ENCODE assay signal across 23 mouse cellular contexts in the genomic region with DNA sequence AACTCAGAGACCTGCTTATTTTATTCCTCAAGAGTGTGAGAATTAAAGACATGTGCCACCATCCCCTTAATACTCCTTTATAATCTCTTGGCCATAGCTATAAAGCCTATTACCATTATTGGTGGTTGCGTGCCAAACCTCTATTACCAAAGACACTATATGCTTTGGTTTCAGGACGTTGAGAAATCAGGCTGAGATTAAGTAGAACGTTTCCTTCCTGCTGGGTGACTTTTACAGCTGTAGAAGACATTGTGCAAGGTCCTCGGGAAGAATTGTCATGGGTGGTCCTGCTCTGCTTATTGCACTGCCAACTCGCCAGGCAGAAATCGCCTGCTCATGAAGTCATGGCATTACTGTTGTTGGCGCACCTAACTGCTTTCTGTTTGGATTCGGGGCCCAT. TPM values are rescaled to one million over a fixed set of nuclear protein-coding genes. Genes with fewer than 3 reads are reported as not detected.
DNase-seq lines count a peak whose midpoint lies in the region; ATAC-seq lines count a peak whose summit lies in the region.
"Had no signal": no experiment of that assay in that cellular context is flagged by ENCODE, and none has a peak within 500 bp of the region (broad histone marks: within the 10 kb centered on the region; RNA-seq: fewer than 3 reads in every experiment).

No protein-coding gene starts in this region.

- intact Hi-C loops in gastrocnemius, postnatal 36 days (cut with DNase I) = no loop called here

- peak; percentile 11 for DNase-seq in 416B (ENCODE audit: low read depth)
- peak; percentile 79 for DNase-seq in fat pad, adult 2 months (ENCODE audit: extremely low read depth, low read depth, low spot score)
- no peak for DNase-seq in gastrocnemius, postnatal 36 days
- DNase-seq in lung, postnatal 14 days = no peak
- DNase-seq: adrenal gland, adult 8-10 months; adrenal gland, postnatal 14 days; adrenal gland, postnatal 36 days; B cell, adult 2 months; cerebellum, adult 11-12 months; cerebellum, adult 2 months; cerebellum, adult 9-10 months; cerebellum, postnatal 10 days; cerebellum, postnatal 25 days; forebrain, postnatal 0 days had no signal

- ATAC-seq in granulocyte monocyte progenitor cell, adult 5-6 weeks (replicated peaks; ENCODE audit: poor library complexity, severe bottlenecking) = peak; percentile 76
- no peak for ATAC-seq in erythroblast, adult 5-6 weeks (replicated peaks; ENCODE audit: low FRiP score, poor library complexity, severe bottlenecking)
- ATAC-seq: activated CD4-positive, CD25-positive, alpha-beta regulatory T cell, adult 4 months; CD4-positive, CD25-positive, alpha-beta regulatory T cell, adult 4 months; forebrain, embryonic 13.5 days; forebrain, embryonic 15.5 days; forebrain, postnatal 0 days; Patski had no signal

RNA-seq across cellular contexts. Expression of gene 4933414I15Rik, which starts 5.1 kb away (rescaled TPM):
- not detected in 2 replicates for total RNA-seq in granulocyte monocyte progenitor cell, adult 5-6 weeks (2014; fragmentation: Nextera tagmentation)
- not detected in 2 replicates for total RNA-seq in granulocyte monocyte progenitor cell, adult 5-6 weeks (2017)
- total RNA-seq in gastrocnemius, postnatal 36 days (2021) = not detected
- not detected in 2 replicates for total RNA-seq in erythroblast, adult 5-6 weeks (2015; ENCODE audit: low replicate concordance)
- not detected in 2 replicates for total RNA-seq in erythroblast, adult 5-6 weeks (2017; ENCODE audit: low replicate concordance)
- total RNA-seq: adrenal gland, adult 8-10 months; adrenal gland, postnatal 14 days; adrenal gland, postnatal 36 days; CH12.LX; forebrain, postnatal 0 days; G1E had no signal

RNA-seq across cellular contexts. Expression of gene Zfp354b, which starts 7.0 kb away (rescaled TPM):
- total RNA-seq in granulocyte monocyte progenitor cell, adult 5-6 weeks (2014; fragmentation: Nextera tagmentation) = not detected in 2 replicates
- total RNA-seq in granulocyte monocyte progenitor cell, adult 5-6 weeks (2017) = 0.34 TPM in 1 of 2 replicates, not detected in the other
- total RNA-seq in gastrocnemius, postnatal 36 days (2021) = 1 to 10 TPM; 1.9 to 2.1 TPM
- total RNA-seq in erythroblast, adult 5-6 weeks (2015; ENCODE audit: low replicate concordance) = not detected in 2 replicates
- not detected in 2 replicates for total RNA-seq in erythroblast, adult 5-6 weeks (2017; ENCODE audit: low replicate concordance)
- total RNA-seq: CH12.LX had no signal

RNA-seq across cellular contexts. Expression of gene Prop1, which starts 15.1 kb away (rescaled TPM):
- not detected in 2 replicates for total RNA-seq in granulocyte monocyte progenitor cell, adult 5-6 weeks (2014; fragmentation: Nextera tagmentation)
- not detected in 2 replicates for total RNA-seq in granulocyte monocyte progenitor cell, adult 5-6 weeks (2017)
- not detected for total RNA-seq in gastrocnemius, postnatal 36 days (2021)
- total RNA-seq in erythroblast, adult 5-6 weeks (2015; ENCODE audit: low replicate concordance) = not detected in 2 replicates
- total RNA-seq in erythroblast, adult 5-6 weeks (2017; ENCODE audit: low replicate concordance) = not detected in 2 replicates
- total RNA-seq: adrenal gland, adult 8-10 months; adrenal gland, postnatal 14 days; adrenal gland, postnatal 36 days; CH12.LX; G1E had no signal

RNA-seq across cellular contexts. Expression of gene Zfp2, which starts 22.5 kb away (rescaled TPM):
- 2.4 and 4.0 TPM in 2 replicates for total RNA-seq in granulocyte monocyte progenitor cell, adult 5-6 weeks (2014; fragmentation: Nextera tagmentation)
- total RNA-seq in granulocyte monocyte progenitor cell, adult 5-6 weeks (2017) = 1.3 and 2.0 TPM in 2 replicates
- total RNA-seq in gastrocnemius, postnatal 36 days (2021) = 1 to 10 TPM; 2.8 to 3.3 TPM
- 0.63 TPM in 1 of 2 replicates, not detected in the other for total RNA-seq in erythroblast, adult 5-6 weeks (2015; ENCODE audit: low replicate concordance)
- total RNA-seq in erythroblast, adult 5-6 weeks (2017; ENCODE audit: low replicate concordance) = 0.56 TPM in 1 of 2 replicates, not detected in the other
- total RNA-seq: CH12.LX, G1E had no signal

RNA-seq across cellular contexts. Expression of gene Olfr1378, which starts 27.9 kb away (rescaled TPM):
- total RNA-seq in granulocyte monocyte progenitor cell, adult 5-6 weeks (2014; fragmentation: Nextera tagmentation) = not detected in 2 replicates
- total RNA-seq in granulocyte monocyte progenitor cell, adult 5-6 weeks (2017) = not detected in 2 replicates
- not detected for total RNA-seq in gastrocnemius, postnatal 36 days (2021)
- total RNA-seq in erythroblast, adult 5-6 weeks (2015; ENCODE audit: low replicate concordance) = not detected in 2 replicates
- total RNA-seq in erythroblast, adult 5-6 weeks (2017; ENCODE audit: low replicate concordance) = not detected in 2 replicates
- total RNA-seq: adrenal gland, adult 8-10 months; adrenal gland, postnatal 14 days; adrenal gland, postnatal 36 days; CH12.LX; forebrain, postnatal 0 days had no signal

Comparison
In these comparisons a context has a peak if more than half of its experiments do, and no peak if none do; other contexts are left out.
1. DNase-seq: peak in 416B (single experiment) and fat pad, adult 2 months (single experiment); none in gastrocnemius, postnatal 36 days (0 of 2) and lung, postnatal 14 days (single experiment).